Mouse (Mus musculus) cortical plate, adult 2 months (tissue): Measurements from ENCODE around the gene Efcab5.

Experiments used
- CTCF ChIP-seq: fragments of 200-500 bp; IDR thresholded peaks from 2 replicates; pipeline ENCODE4 v1.5.1; 2011; ENCODE audit warnings: mild to moderate bottlenecking, control low read depth, low read length; ENCODE audit not compliant: insufficient read depth; ENCODE audit errors: extremely low read depth
- POLR2A ChIP-seq: fragments of 200-500 bp; IDR thresholded peaks from 2 replicates; pipeline ENCODE4 v1.6.1; 2011; ENCODE audit warnings: mild to moderate bottlenecking, low read length, control low read depth; ENCODE audit not compliant: insufficient read depth; ENCODE audit errors: extremely low read depth

DNA sequence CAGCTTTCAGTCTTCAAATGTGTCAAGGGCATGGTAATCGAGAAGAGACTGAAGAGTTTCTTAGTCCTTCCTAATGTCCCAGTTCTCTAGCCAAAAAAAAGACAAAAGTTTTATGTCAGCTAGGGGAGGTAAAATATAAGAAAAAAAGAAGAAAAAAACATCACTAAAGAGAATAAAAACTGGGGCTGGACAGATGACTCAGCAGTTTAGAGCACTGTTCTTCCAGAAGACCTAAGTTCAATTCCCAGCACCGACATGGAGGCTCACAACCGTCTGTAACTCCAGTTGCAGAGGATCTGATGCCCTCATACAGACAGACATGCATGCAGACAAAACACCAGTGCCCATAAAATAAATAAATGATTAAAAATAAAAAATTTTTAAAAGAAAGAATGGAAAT, 60.2 kb downstream of the Efcab5 start:
- TF ChIP-seq CTCF (no peak), POLR2A (no peak)
